Mouse (Mus musculus): Measurements from ENCODE around the gene Col6a1.

Gene Col6a1

DNA sequence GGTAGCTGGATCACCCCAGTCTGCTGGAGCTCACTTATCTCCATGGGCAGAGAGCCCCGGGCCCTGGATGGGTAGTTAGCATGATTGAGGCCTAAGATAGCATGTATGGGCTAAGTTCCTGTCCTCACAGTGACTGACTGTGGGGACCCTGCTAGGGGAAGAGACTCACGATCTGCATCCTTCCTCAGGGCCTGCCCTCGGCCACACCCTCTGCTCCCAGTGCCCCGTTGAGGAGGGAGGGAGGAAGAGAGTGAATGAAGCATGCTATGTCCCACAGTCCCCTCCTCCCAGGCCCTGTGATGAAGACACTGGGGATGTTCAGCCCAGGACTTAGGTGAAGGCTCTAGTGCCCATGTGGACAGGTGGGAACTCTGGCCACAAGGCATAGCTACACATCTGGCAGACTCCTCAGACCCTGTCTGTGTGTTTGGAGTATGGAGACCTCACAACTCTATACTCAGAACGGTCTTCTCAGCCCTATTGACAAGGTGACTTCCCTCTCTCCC lies 1.7 kb downstream of the Col6a1 start:
- no peak for DNase-seq (ENCODE audit: low spot score in 2 of 2)

DNA sequence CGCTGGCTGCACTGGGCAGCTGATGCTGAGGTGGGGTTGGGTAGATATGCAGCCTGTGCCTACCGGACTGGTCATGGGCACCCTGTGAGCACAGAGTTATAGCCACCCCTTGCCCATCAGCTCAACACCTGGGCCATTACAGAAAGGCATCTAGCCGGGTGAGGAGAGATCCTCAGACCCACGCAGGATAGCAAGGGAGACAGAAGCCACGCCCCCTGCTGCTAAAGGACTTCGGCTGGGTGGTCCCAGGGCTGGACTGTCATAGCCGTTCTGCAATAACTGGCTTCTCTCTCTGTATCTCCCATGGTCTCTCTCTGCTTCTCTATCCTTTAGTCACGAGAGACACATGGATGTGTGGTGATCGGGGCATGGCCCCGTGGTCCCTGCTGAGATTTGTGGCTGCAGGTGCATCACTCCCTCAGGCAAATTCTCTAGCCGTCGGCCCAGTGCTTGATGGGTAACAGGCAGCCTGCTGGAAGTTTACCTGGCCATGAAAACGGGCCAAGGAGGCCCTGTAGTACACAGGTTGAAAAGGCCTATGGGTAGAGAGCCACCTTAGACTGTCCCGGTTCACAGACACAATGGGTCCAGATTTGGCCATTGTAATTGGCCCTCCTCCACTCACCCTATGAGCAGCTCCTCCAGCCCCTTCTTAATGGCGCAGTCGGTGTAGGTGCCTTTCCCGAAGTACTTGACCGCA lies 3.1 kb downstream of the Col6a1 start:
- DNase-seq (ENCODE audit: low spot score in 2 of 2): no peak

DNA sequence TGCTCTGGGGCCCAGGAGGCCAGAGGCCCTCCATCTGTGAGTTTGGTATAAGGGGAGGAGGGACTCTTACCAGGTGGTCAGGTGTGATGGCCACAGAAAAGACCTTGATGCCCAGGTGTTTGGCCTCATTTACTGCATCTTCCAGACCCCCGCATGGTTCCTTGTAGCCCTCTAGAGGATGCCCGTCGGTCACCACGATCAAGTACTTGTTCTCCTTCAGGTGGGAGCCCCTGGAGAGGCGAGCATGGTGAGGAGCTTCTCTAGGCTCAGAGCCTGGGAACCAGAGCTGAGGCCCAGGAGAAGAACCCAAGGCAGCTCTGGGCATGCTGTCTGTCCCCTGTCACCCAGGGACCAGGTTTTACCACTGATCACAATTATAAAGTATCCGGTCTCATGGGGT lies 4.2 kb downstream of the Col6a1 start:
- DNase-seq (ENCODE audit: low spot score in 2 of 2): no peak

DNA sequence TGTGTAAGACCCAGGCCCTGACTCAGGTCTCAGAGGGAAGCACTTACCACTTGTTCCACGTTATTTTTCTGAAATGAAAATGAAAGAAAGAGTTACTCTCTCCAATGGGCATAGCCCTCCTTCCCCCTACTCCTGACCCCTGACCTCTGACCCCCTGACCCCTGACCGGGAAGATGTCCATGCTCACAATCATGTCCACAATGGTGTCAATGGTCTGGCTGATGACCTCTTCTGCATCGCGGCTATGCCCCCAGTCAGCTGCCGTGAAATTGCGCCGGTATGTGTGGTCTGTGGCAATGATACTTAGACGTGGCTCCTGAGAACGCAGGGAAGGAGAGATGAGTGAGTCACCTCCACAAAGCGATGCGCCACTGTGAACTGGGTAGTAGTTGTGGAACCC lies 4.8 kb downstream of the Col6a1 start:
- no peak for DNase-seq (ENCODE audit: low spot score in 2 of 2)

DNA sequence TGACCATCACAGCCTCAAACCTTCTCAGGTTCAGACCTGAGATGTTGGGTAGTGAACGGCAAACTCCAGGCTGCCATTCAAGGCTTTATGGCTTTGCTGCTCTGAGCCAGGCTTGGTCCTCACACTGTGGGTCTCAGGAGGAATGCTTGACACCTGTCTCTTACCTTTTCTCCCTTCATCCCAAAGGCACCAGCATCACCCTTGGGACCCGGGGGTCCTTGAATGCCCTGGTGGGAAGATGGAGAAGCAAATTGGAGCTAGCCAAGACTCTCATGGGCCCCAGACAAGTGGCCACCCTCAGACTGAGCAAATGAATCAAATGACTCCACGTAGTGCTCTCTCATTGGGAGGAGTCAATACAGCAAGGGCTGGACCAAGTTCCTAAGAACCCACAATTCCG lies 8.3 kb downstream of the Col6a1 start:
- no peak for DNase-seq (ENCODE audit: low spot score in 2 of 2)

DNA sequence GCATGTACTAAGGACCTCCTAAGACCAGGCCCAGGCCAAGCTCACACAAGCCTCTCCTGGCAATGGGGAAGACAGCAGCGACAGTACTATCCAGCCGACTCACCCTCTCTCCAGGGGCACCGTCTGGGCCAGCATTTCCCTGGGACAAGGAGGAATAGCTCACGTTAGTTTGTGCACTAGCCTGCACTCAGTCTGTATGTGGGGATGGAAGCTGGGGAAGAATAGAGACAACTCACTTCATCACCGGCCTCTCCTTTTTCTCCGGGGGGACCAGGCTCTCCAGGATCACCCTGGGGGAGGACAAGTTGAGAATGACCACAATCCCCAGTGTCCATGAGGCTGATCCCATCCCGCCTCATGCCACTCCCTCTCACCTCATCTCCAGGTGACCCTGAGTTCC lies 8.9 kb downstream of the Col6a1 start:
- DNase-seq (ENCODE audit: low spot score in 2 of 2): no peak

DNA sequence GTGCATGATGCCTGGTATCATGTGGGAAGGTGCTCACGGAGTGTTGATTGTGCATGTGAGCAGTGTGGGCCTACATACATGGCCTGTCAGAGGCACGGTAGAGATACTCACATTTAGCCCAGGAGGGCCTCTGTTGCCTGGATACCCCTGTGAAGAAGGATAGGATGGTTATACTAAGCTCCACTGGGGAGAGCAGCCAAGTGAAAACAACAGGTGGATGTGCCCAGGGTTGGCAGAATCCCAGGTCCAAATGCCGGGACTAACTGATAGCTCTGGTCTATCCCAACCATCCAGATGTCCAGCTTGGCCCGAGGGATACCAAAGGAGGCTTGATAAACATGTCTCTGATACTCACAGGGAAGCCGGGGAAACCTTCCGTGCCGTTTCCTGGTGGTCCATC lies 11.7 kb downstream of the Col6a1 start:
- peak in 1 of 2 experiments; percentile 50 for DNase-seq (ENCODE audit: low spot score in 2 of 2)

DNA sequence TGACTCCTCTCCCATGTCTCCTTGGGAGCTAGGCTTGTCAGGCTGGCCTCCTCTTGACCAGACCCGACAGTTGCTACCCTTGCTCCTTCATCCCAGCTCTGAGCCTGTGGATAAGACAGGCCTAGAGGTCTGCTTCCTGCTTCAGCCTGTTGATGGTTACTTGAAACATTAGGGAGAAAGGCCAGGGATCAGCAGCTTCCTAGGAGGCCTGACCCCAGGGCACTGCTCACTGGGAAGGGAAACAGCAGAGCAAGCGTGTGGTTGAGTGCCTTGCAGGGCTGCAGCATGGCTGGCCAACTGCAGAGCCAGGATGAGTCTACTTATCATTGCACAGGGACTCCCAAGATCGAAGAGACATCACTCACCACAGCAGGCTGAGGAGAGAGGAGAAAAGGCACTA lies 13.5 kb downstream of the Col6a1 start:
- no peak for DNase-seq (ENCODE audit: low spot score in 2 of 2)

DNA sequence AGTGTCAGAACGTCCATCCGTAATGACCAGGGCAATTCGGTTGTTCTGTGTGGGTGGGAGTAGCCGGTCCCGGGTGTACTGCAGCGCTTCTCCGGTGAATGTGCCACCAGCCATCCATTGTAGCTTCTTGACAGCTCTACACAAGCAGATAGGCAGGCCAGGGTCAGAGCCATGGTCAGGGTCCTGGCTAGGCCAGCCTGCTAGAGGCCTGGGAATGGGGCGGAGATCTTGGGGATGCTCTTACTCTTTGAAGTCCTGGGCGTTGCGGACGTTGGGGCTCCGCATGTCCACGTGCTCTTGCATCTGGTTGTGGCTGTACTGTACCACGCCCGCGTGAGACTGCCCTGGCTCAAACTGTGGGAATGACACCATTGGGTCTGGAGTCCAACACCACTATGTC lies 14.6 kb downstream of the Col6a1 start:
- no peak for DNase-seq (ENCODE audit: low spot score in 2 of 2)

DNA sequence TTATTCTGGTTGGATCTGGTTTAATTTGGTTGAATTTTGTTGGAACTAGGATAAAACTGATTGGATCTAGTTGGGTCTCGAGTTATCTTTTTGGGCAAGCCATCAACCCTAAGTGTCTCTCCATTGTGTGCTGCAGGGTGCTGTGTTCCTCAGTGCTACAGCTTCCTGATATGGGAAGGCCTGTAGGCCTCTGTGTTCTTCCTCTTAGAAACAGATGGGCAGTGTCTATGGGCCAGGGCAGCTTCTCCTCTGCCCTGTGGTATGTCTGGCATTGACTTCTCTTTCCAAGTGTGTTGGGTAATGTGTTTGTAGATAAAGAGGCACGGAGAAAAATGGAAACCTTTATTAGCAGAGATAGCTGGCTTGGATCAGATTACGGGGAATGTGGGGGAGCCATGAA lies 17.5 kb downstream of the Col6a1 start:
- no peak for DNase-seq (ENCODE audit: low spot score in 2 of 2)

DNA sequence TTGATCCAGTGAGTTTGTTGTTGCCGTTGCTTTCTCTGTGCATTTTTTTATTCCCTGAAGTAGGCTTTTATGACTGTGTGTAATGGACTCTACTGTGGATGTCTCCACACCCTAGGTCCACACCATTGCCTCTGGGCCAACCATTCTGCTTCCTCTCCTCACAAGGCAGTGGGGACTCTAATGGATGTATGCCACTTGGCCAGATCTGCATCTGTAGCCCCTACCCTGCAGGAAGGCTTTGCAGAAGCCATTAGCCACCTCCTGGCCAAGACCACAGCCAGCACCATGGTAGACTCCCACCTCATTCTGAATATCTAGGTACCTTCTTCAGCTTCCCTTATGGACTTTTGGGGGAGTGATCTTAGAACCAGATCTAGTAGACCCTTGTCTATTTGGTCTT lies 18.4 kb downstream of the Col6a1 start:
- no peak for DNase-seq (ENCODE audit: low spot score in 2 of 2)

DNA sequence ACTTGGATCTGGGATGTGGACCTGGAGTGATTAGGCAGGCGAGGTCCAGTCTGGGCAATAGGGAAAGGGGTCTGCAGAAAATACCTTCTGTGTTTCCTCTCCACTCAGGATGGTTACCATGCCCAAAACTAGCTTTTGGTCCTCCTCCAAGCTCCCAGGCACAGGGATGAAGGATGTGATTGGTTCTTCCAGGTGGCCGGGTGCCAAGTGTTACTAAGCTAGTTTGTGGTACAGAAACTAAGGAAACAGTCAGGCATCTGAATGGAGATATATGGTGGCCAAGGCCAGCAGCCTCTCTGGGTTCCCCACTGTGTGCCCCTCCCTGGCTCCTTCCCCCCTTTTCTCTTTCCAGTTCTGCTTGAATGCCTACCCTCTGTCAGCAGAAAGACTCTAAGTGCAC lies 19.0 kb downstream of the Col6a1 start:
- no peak for DNase-seq (ENCODE audit: low spot score in 2 of 2)

DNA sequence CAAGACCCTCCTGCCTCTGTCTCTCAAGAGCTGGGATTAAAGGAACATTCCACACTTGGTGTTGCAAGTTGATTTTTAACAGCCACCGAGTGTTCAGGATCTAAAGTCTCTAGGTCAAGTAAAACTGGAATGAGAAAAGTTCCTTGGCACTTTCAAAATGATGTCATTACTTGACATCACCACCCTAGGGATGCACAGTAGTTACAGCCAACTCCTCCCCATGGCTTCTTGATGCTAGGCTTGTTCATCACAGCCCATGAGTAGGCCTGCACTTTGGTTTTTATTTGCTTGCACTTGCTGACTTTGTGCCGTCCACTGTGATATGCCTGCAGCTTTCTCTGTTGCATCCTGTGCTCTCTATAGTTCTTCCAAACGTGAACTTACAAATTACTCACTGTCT lies 21.6 kb downstream of the Col6a1 start:
- no peak for DNase-seq (ENCODE audit: low spot score in 2 of 2)

DNA sequence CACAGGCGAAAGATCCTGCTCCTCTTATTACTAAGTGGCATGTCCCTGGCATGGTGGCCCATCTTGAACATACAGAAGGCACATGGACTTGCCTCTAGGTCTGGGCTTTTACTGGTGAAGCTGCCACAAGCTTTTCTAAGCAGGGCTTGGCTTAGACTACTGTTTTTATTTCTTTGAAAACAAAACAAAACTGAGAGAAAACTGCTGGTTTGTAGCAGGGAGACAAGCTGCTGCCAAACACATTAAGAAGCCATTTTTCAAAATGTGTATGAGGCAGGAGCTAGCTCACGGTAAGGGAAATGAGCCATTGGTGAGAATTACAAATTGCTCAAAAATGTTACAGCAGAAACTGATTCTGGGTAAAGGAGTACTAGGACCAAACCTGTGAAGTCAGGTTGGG lies 24.5 kb downstream of the Col6a1 start:
- DNase-seq (ENCODE audit: low spot score in 2 of 2): no peak

DNA sequence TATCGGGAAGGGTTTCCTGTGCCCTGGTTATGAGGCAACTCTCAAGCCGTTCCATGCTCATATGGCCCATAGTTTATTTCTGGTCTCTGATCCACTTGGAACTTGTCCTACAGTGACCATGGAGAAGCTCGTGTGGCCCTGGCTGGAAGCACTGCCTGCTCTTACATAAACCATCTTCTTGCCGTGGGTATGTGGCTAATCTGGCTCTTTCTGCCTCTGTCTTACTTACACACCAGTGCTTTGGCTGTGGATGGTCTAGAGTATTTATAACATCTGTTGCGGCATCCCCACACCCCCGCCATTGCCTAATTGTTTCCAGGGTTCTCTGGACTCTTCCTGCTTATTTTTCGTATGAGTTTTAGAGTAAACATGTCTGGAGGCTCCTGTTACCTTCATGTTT lies 26.2 kb downstream of the Col6a1 start:
- no peak for DNase-seq (ENCODE audit: low spot score in 2 of 2)

DNA sequence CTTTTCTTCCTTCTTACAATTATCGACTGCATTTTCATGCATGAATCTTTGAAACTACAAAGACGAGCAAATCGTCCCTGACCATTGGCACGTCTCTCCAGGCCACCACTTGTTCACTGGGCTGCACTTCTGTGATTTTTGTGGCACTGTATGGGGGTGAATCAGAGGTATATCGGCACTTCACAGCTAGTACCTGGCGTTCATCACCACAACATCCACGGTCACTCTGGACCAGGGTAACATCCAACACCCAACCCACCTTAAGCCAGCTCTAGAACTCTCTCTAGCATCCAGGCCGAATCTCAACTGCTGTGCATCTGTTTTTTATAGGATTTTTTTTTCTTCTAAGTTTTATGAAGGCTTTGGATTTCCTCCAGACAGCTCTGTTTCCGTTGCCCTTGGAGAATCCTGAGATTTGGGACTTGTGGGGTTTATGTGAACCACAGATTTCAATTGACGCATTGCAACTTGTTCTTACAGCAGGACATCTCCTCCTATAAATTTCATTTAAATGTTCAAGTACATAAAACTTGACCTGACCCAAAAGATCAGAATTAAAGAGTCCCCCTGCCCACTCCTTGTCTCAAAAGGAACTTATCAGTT lies 30.6 kb downstream of the Col6a1 start:
- no peak for DNase-seq (ENCODE audit: low spot score in 2 of 2)

DNA sequence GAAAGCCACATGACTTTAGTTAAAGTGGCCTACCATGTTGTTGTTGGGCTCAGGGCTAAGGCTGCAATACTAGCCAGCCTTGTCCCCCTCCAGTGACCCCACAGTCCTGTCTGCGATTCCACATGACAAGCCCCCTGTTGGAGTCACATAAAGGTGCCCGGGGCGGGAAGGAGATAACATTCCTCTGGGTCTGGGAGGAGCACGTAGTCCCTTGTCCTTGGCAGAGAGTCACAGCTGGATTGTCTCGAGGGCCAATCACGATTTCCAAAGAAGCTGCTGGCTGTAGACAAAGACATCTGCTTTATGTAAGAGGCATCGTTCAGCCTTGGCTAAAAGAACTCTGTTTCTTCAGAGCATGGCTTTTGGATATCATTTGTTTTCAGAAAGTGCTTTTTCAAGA lies 31.2 kb downstream of the Col6a1 start:
- DNase-seq (ENCODE audit: low spot score in 2 of 2): no peak

DNA sequence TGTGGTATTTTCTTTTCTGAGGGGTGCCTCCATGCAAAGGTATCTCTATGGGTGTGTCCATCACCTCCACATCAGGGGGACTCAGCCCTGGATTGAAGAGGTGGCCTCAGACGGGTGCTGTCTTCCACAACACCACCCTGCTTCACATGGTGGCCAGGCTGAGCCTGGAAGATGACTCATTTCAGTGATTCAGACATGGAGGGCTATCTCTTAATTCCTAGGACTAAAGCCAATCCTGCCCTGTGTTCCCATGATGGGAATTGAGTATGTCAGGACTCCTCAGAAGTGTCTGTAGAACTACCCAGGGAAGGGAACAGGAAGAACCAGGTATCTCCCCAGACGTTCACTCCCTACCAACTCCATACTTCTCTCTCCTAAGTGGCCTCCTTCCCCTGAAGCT lies 32.5 kb downstream of the Col6a1 start:
- DNase-seq (ENCODE audit: low spot score in 2 of 2): no peak

DNA sequence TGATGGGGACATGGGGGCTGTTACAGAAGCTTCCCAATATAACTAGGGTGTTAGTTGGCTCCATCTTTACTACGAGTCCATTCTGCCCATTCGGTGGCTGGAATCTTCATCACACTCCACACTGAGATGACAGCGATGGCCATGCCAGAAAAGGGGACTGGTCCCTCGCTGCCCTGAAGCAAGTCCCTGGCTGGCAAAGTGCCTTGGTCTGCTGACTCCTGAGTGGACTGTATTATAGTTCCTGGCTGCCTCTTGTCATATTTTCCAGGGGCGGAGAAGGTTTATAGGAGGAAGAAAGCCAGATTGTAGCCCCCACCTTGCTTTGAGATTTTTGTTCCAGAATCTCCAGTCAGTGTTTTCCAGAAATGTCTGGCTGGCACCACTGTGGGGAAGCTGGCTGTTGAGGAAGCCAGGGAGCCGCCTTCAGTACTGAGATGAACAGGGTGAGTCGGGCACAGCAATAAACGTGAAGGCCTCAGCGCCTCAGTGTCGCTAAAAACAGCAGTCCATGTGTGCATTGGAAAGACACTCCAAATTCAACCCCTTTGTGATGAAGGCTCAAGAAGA lies 40.4 kb downstream of the Col6a1 start:
- DNase-seq (ENCODE audit: low spot score in 2 of 2): no peak

DNA sequence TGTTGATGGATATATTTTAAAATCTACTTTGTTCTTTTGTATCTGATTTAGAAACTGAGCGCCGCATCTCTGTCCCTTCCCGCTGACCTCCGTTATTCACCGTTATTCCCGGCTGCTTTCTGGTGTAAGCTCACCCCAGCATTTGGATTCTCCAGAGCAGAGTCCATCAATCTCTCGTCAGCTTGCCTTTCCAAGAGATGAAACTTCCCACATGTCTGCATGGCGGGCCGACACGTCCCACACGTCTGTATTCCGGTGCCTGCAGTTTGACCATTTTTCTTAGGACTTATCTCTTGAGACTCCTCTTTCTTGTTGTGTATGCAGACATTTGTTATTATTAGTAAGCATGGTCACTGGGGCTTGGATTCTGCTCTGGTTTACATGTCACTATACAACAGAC lies 42.0 kb downstream of the Col6a1 start:
- DNase-seq (ENCODE audit: low spot score in 2 of 2): no peak

DNA sequence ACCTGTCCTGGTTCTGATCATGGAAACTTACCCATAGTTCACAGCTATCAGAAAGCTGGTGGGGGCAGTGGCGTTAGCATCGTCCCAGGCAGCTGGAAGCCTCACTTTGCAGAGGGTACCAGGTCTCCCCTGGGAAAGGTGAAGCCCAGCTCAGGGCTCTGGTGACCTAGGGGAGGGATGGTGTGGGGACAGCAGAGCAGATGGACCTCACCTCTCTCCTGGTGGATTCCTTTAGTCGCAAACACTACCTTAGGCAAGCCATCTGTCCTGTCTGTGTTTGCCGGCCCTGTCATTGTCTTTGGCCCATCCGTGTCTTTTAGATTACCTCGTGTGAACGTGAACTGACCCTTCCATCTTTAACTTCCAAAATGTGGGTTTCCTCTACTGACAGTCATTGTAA lies 42.5 kb downstream of the Col6a1 start:
- no peak for DNase-seq (ENCODE audit: low spot score in 2 of 2)

DNA sequence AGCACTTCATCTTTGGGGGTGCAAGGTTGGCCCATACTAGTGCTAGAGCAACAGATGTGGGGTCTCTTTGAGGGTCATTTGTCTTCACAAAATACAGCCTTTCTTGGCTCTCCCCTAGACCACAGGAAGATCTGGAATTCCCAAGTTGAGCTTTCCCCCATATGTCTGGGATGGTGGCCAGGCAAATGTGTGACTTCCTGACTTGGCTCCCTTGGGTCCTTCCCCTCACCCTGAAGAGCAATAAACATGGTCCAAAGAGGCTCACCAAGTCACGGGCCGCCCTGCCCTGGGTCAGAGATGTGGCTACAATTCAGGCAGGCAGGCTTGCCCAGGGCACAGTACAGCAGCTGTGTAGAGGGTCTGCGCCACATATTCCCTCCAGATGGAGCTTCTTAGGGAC lies 44.1 kb downstream of the Col6a1 start:
- DNase-seq (ENCODE audit: low spot score in 2 of 2): no peak
